Mouse (Mus musculus) frontal cortex, postnatal 14 days (tissue): Measurements from ENCODE around the gene Slc46a3.

Experiments used
- DNase-seq, 2 experiments: peaks; one replicate each; pipeline ENCODE4 v3.0.0; 2022; ENCODE audit warnings: low spot score in 2 of 2

Gene Slc46a3

GRCm38 (mm10) chr5:147895436-147896198 is 1.0 kb upstream of the Slc46a3 start:
- peak in 1 of 2 experiments; percentile 17 for DNase-seq

GRCm38 (mm10) chr5:147893766-147894454 is 705 bp downstream of the Slc46a3 start:
- no peak for DNase-seq

- DNase-seq = no peak
Measured at GRCm38 (mm10) chr5:147893143-147893542, 1.5 kb downstream of the Slc46a3 start.

- no peak for DNase-seq
Measured at GRCm38 (mm10) chr5:147892735-147893134, 1.9 kb downstream of the Slc46a3 start.

GRCm38 (mm10) chr5:147888313-147889297 is 6.0 kb downstream of the Slc46a3 start:
- DNase-seq = no peak

GRCm38 (mm10) chr5:147883581-147883980 is 11.0 kb downstream of the Slc46a3 start:
- no peak for DNase-seq

- no peak for DNase-seq
Measured at GRCm38 (mm10) chr5:147879971-147880682, 14.5 kb downstream of the Slc46a3 start.

- DNase-seq = no peak
Measured at GRCm38 (mm10) chr5:147877520-147877919, 17.1 kb downstream of the Slc46a3 start.

GRCm38 (mm10) chr5:147875210-147875609 is 19.4 kb downstream of the Slc46a3 start:
- DNase-seq = no peak

GRCm38 (mm10) chr5:147874491-147875065 is 20.0 kb downstream of the Slc46a3 start:
- no peak for DNase-seq

- DNase-seq = no peak
Measured at GRCm38 (mm10) chr5:147871091-147871820, 23.4 kb downstream of the Slc46a3 start.

- no peak for DNase-seq
Measured at GRCm38 (mm10) chr5:147870296-147870695, 24.3 kb downstream of the Slc46a3 start.

GRCm38 (mm10) chr5:147869568-147869967 is 25.0 kb downstream of the Slc46a3 start:
- no peak for DNase-seq

- DNase-seq = no peak
Measured at GRCm38 (mm10) chr5:147868674-147869073, 25.9 kb downstream of the Slc46a3 start.

GRCm38 (mm10) chr5:147860449-147861261 is 34.0 kb downstream of the Slc46a3 start, which contains the start of gene Pomp:
Pomp (plus strand) TSS chr5:147860461.
- DNase-seq = peak; percentile 86 to 87

GRCm38 (mm10) chr5:147860076-147860448 is 34.6 kb downstream of the Slc46a3 start:
- no peak for DNase-seq

GRCm38 (mm10) chr5:147850194-147850593 is 44.4 kb downstream of the Slc46a3 start:
- no peak for DNase-seq

GRCm38 (mm10) chr5:147848164-147848863 is 46.3 kb downstream of the Slc46a3 start:
- DNase-seq = peak; percentile 23 to 76

- no peak for DNase-seq
Measured at GRCm38 (mm10) chr5:147847361-147847760, 47.3 kb downstream of the Slc46a3 start.
